15 mouse cellular contexts compared by ENCODE assay signal in the genomic region with DNA sequence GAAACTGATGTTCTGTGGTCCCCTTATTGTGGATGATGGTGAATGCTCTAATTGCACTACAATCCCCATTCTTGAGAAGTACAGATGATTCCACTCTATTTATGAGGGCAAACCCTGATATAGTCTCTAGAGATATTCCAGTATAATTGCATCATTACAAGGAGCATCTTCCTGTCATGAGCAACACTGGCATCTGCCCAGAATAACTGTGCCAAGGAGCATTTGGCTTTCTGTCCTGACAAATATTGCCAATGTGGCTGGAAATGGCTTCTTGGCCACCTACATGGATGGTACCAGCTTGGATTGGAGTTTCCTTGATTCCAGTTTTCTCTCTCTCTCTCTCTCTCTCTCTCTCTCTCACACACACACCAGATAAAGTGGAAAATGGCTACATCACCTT. TPM values are rescaled to one million over a fixed set of nuclear protein-coding genes. Genes with fewer than 3 reads are reported as not detected.
DNase-seq lines count a peak whose midpoint lies in the region; ATAC-seq lines count a peak whose summit lies in the region.
"Had no signal": no experiment of that assay in that cellular context is flagged by ENCODE, and none has a peak within 500 bp of the region (broad histone marks: within the 10 kb centered on the region; RNA-seq: fewer than 3 reads in every experiment).

No protein-coding gene starts in this region.

- intact Hi-C loops in left cerebral cortex, postnatal 4 days (cut with DNase I) = no loop called here

- ATAC-seq in megakaryocyte-erythroid progenitor cell, adult 5-6 weeks (replicated peaks; ENCODE audit: low FRiP score, low TSS enrichment, poor library complexity, severe bottlenecking) = no peak
- no peak for ATAC-seq in frontal cortex, adult (ENCODE audit: low TSS enrichment)
- ATAC-seq: forebrain, embryonic 16.5 days; intestine, embryonic 16.5 days had no signal

- DNase-seq in adrenal gland, adult 2 months = peak; percentile 6
- DNase-seq in adrenal gland, adult 8-10 months = no peak
- peak; percentile 85 for DNase-seq in left cerebral cortex, postnatal 4 days
- no peak for DNase-seq in left cerebral cortex, adult 9 months (ENCODE audit: low spot score in 2 of 2)
- DNase-seq in cerebellum, adult 18-20 months = peak; percentile 82 to 84
- DNase-seq in cerebellum, postnatal 36 days = peak; percentile 81 to 86
- DNase-seq: adrenal gland, postnatal 10 days; gastrocnemius, postnatal 14 days; liver, embryonic 13.5 days; right cerebral cortex, postnatal 14 days; thymus, postnatal 36 days had no signal

RNA-seq across cellular contexts. Expression of gene Tmem158, which starts 35.7 kb away (rescaled TPM):
- total RNA-seq in adrenal gland, adult 2 months (2021) = 10 to 100 TPM in 1 of 2 experiments, 1 to 10 TPM in 1; 4.5 to 11.0 TPM
- 42.7 and 50.3 TPM in 2 replicates for polyA plus RNA-seq in adrenal gland, adult 2 months (2012; rRNA removed)
- total RNA-seq in adrenal gland, adult 8-10 months (2022) = 1 to 10 TPM; 7.5 to 8.2 (median 7.8) TPM
- total RNA-seq in left cerebral cortex, postnatal 4 days (2021) = 100 to 1,000 TPM; 124 to 132 TPM
- 0.85 and 2.1 TPM in 2 replicates for total RNA-seq in megakaryocyte-erythroid progenitor cell, adult 5-6 weeks (2014; fragmentation: Nextera tagmentation)
- 4.3 TPM in 1 of 2 replicates, not detected in the other for total RNA-seq in megakaryocyte-erythroid progenitor cell, adult 5-6 weeks (2017)

Comparison
In these comparisons a context has a peak if more than half of its experiments do, and no peak if none do; other contexts are left out.
1. DNase-seq: peak in adrenal gland, adult 2 months (single experiment), left cerebral cortex, postnatal 4 days (single experiment), cerebellum, adult 18-20 months (2 of 2) and cerebellum, postnatal 36 days (2 of 2); none in adrenal gland, adult 8-10 months (single experiment) and left cerebral cortex, adult 9 months (0 of 2).
2. RNA of gene Tmem158, which starts 35.7 kb away (total RNA-seq): 124 to 132 TPM in left cerebral cortex, postnatal 4 days; 4.5 to 11.0 TPM in adrenal gland, adult 2 months, 7.5 to 8.2 TPM in adrenal gland, adult 8-10 months and 0.85 to 4.3 TPM in megakaryocyte-erythroid progenitor cell, adult 5-6 weeks; every median in the first group is over 10 times any median in the second.